Mouse (Mus musculus) MEL (cell line): Measurements from ENCODE around the gene Cdc42se2. TPM values are rescaled to one million over a fixed set of nuclear protein-coding genes. Genes with fewer than 3 reads are reported as not detected.

Experiments used
- DNase-seq: peaks from one replicate; pipeline ENCODE4 v3.0.0; 2011; ENCODE audit warnings: low read depth, low spot score
- H3K27ac ChIP-seq: 2 replicates; pipeline ENCODE4 v1.5.1; 2012; ENCODE audit warnings: low read depth, mild to moderate bottlenecking, control low read depth, low read length, moderate library complexity; ENCODE audit not compliant: control insufficient read depth
- H3K27me3 ChIP-seq, 2 experiments: fragments of 150-350 bp in 1 of 2; sonication (generic) in 1 of 2; 2 replicates each; pipeline ENCODE4 v1.6.1; 2012; ENCODE audit warnings: low read length in 2 of 2, mild to moderate bottlenecking in 2 of 2, improper control_type of control experiment in 1 of 2, moderate library complexity in 1 of 2; ENCODE audit not compliant: insufficient read depth in 2 of 2, control insufficient read depth in 1 of 2
- H3K36me3 ChIP-seq, 2 experiments: 2 replicates each; pipeline ENCODE4 v1.6.1; 2012 to 2014; ENCODE audit warnings: low read length in 2 of 2, improper control_type of control experiment in 1 of 2, inconsistent platforms in 1 of 2, mild to moderate bottlenecking in 1 of 2; ENCODE audit not compliant: insufficient read depth in 2 of 2, control insufficient read depth in 1 of 2
- H3K4me1 ChIP-seq, 2 experiments: fragments of 150-350 bp in 1 of 2; sonication (generic) in 1 of 2; 2 replicates each; pipeline ENCODE4 v1.6.1; 2012; ENCODE audit warnings: low read length in 2 of 2, improper control_type of control experiment in 1 of 2, mild to moderate bottlenecking in 1 of 2; ENCODE audit not compliant: insufficient read depth in 2 of 2, control insufficient read depth in 1 of 2
- H3K4me3 ChIP-seq, 2 experiments: fragments of 150-350 bp in 1 of 2; sonication (generic) in 1 of 2; 2 replicates each; pipeline ENCODE4 v1.5.1; 2012; ENCODE audit warnings: low read depth in 2 of 2, low read length in 2 of 2, mild to moderate bottlenecking in 2 of 2, moderate library complexity in 2 of 2, control low read depth in 1 of 2, improper control_type of control experiment in 1 of 2; ENCODE audit not compliant: control insufficient read depth in 1 of 2, insufficient read depth in 1 of 2
- H3K79me2 ChIP-seq: 2 replicates; pipeline ENCODE4 v1.6.1; 2012; ENCODE audit warnings: mild to moderate bottlenecking, low read length, moderate library complexity; ENCODE audit not compliant: control insufficient read depth, poor library complexity, insufficient read depth
- H3K9ac ChIP-seq: 2 replicates; pipeline ENCODE4 v1.6.1; 2012; ENCODE audit warnings: low read depth, mild to moderate bottlenecking, control low read depth, low read length, moderate library complexity; ENCODE audit not compliant: control insufficient read depth, poor library complexity, severe bottlenecking
- H3K9me3 ChIP-seq: fragments of 150-350 bp; sonication (generic); replicated peaks from 2 replicates; pipeline ENCODE4 v1.6.1; 2012; ENCODE audit warnings: mild to moderate bottlenecking, low read length, improper control_type of control experiment, moderate library complexity; ENCODE audit not compliant: insufficient read depth
- BHLHE40 ChIP-seq: IDR thresholded peaks from 2 replicates; pipeline ENCODE4 v1.6.1; 2012; ENCODE audit warnings: low read depth, mild to moderate bottlenecking, inconsistent platforms, low read length, improper control_type of control experiment, borderline replicate concordance
- CHD1 ChIP-seq: IDR thresholded peaks from 2 replicates; pipeline ENCODE4 v1.6.1; 2012; ENCODE audit warnings: low read depth, mild to moderate bottlenecking, inconsistent platforms, low read length, improper control_type of control experiment
- CHD2 ChIP-seq: IDR thresholded peaks from 2 replicates; pipeline ENCODE4 v1.6.1; 2011; ENCODE audit warnings: low read length, improper control_type of control experiment
- CTCF ChIP-seq, 3 experiments: IDR thresholded peaks in 2 of 3; conservative IDR thresholded peaks in 1 of 3; 2 replicates each; pipeline ENCODE4 v1.5.1; 2011 to 2012; ENCODE audit warnings: low read length in 3 of 3, low read depth in 2 of 3, mild to moderate bottlenecking in 2 of 3, improper control_type of control experiment in 1 of 3, inconsistent platforms in 1 of 3, mixed read lengths in 1 of 3, moderate library complexity in 1 of 3; ENCODE audit not compliant: control insufficient read depth in 1 of 3, insufficient read depth in 1 of 3, poor library complexity in 1 of 3, severe bottlenecking in 1 of 3
- E2F4 ChIP-seq: IDR thresholded peaks from 2 replicates; pipeline ENCODE4 v1.6.1; 2011; ENCODE audit warnings: low read depth, low read length, improper control_type of control experiment, borderline replicate concordance
- GABPA ChIP-seq: IDR thresholded peaks from 2 replicates; pipeline ENCODE4 v1.6.1; 2012; ENCODE audit warnings: low read depth, mild to moderate bottlenecking, inconsistent platforms, low read length, improper control_type of control experiment, moderate library complexity
- HCFC1 ChIP-seq: IDR thresholded peaks from 2 replicates; pipeline ENCODE4 v1.6.1; 2012; ENCODE audit warnings: low read depth, mild to moderate bottlenecking, inconsistent platforms, low read length, improper control_type of control experiment, moderate library complexity
- MAZ ChIP-seq: IDR thresholded peaks from 2 replicates; pipeline ENCODE4 v1.6.1; 2012; ENCODE audit warnings: low read depth, mild to moderate bottlenecking, inconsistent platforms, low read length, improper control_type of control experiment
- MXI1 ChIP-seq: IDR thresholded peaks from 2 replicates; pipeline ENCODE4 v1.6.1; 2011; ENCODE audit warnings: mild to moderate bottlenecking, low read depth, low read length, improper control_type of control experiment
- MYB ChIP-seq: IDR thresholded peaks from 2 replicates; pipeline ENCODE4 v1.6.1; 2011; ENCODE audit warnings: mild to moderate bottlenecking, low read depth, low read length, improper control_type of control experiment
- POLR2AphosphoS2 ChIP-seq: IDR thresholded peaks from 2 replicates; pipeline ENCODE4 v1.6.1; 2011; ENCODE audit warnings: low read length, improper control_type of control experiment
- RAD21 ChIP-seq: IDR thresholded peaks from 2 replicates; pipeline ENCODE4 v1.6.1; 2011; ENCODE audit warnings: mild to moderate bottlenecking, low read depth, low read length, improper control_type of control experiment
- RCOR1 ChIP-seq: IDR thresholded peaks from 2 replicates; pipeline ENCODE4 v1.6.1; 2012; ENCODE audit warnings: low read depth, mild to moderate bottlenecking, inconsistent platforms, low read length, improper control_type of control experiment
- SMC3 ChIP-seq: IDR thresholded peaks from 2 replicates; pipeline ENCODE4 v1.6.1; 2011; ENCODE audit warnings: low read depth, low read length, improper control_type of control experiment
- TAL1 ChIP-seq: IDR thresholded peaks from 2 replicates; pipeline ENCODE4 v1.6.1; 2012; ENCODE audit warnings: mild to moderate bottlenecking, inconsistent platforms, low read length, moderate library complexity, mixed read lengths
- USF2 ChIP-seq, 2 experiments: IDR thresholded peaks; 2 replicates each; pipeline ENCODE4 v1.6.1; 2011 to 2012; ENCODE audit warnings: improper control_type of control experiment in 2 of 2, low read length in 2 of 2, borderline replicate concordance in 1 of 2, inconsistent platforms in 1 of 2, low read depth in 1 of 2, mild to moderate bottlenecking in 1 of 2; ENCODE audit not compliant: insufficient read depth in 1 of 2
- ZMIZ1 ChIP-seq: IDR thresholded peaks from 2 replicates; pipeline ENCODE4 v1.6.1; 2012; ENCODE audit warnings: low read depth, mild to moderate bottlenecking, inconsistent platforms, low read length, improper control_type of control experiment, moderate library complexity
- ZNF384 ChIP-seq: IDR thresholded peaks from 2 replicates; pipeline ENCODE4 v1.6.1; 2012; ENCODE audit warnings: low read depth, mild to moderate bottlenecking, inconsistent platforms, low read length, improper control_type of control experiment
- polyA plus RNA-seq, 2 experiments: library from polyadenylated mRNA; stranded (reverse) in 1 of 2; unstranded in 1 of 2; fragments of >175 nt in 1 of 2; fragments of >200 nt in 1 of 2; gene quantifications; 2 replicates each; pipeline versions ENCODE4 v1.2.1 to v1.2.4; 2012; ENCODE audit warnings: low replicate concordance in 2 of 2, low read depth in 1 of 2; ENCODE audit not compliant: insufficient read length in 2 of 2, insufficient read depth in 1 of 2, missing spikeins in 1 of 2
- total RNA-seq: library from RNA; depleted of rRNA; stranded (reverse); fragments of 300-350 nt; gene quantifications from 2 replicates; pipeline ENCODE4 v1.2.3, GENCODE M21; 2012

Gene Cdc42se2
- total and polyA plus RNA-seq, 3 experiments: 30.1 to 47.4 (median 33.4) TPM

GRCm38 (mm10) chr11:54787488-54788474 lies at the start of gene Cdc42se2 (continued):
- TF ChIP-seq BHLHE40 (no peak), ZNF384 (peak; percentile 17; the same call in 1 of the 2 replicates), MYB (no peak), GABPA (no peak), MAZ (no peak; the same call in 1 of the 2 replicates), RCOR1 (0 out of 2 replicates have a peak, but pooled peaks have one; percentile 19)

- H3K27ac ChIP-seq: no peak overlapping the region
- TF ChIP-seq TAL1 (no peak), E2F4 (no peak)
- TF ChIP-seq, all 39 proteins: peak for 0
- H3K4me3 ChIP-seq: no peak overlapping the region
- no peaks in the 10 kb centered on the region for H3K79me2 ChIP-seq
- H3K27me3 ChIP-seq: no peaks in the 10 kb centered on the region
- peaks cover 0 to 7% of the 10 kb centered on the region in 2 experiments; a peak in 1 of 4 replicates for H3K4me1 ChIP-seq
- H3K36me3 ChIP-seq: no peaks in the 10 kb centered on the region; a peak in 1 of 4 replicates
- no peak overlapping the region for H3K9ac ChIP-seq
- no peak for DNase-seq
- H3K9me3 ChIP-seq: no peaks in the 10 kb centered on the region
Observed at GRCm38 (mm10) chr11:54836106-54836505, 48.6 kb upstream of the Cdc42se2 start.

DNA sequence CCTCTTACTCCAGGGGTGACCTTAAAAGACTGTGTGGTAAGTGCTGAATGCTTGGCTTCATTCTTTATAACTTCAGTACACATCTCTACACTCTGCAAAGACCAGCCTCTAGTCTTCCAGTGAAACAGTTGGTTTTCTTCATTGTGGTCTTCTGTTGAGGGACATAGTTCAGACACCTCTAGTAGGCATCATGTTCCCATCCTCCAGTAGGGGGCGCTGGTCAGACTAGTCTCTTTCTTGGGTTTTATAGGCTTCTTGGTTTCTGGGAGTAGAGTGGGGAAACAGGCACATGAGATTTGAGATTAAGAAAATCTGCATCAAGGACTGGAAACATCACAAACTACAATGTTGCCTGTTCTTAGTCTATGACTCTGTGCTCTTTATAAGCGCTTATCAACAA lies 47.1 kb upstream of the Cdc42se2 start:
- H3K27me3 ChIP-seq: no peaks in the 10 kb centered on the region
- no peaks in the 10 kb centered on the region for H3K79me2 ChIP-seq
- H3K4me3 ChIP-seq: no peak overlapping the region
- H3K36me3 ChIP-seq: no peaks in the 10 kb centered on the region; a peak in 1 of 4 replicates
- H3K27ac ChIP-seq: no peak overlapping the region
- no peak overlapping the region for H3K9ac ChIP-seq
- TF ChIP-seq RAD21: peak; percentile 18
- TF ChIP-seq SMC3: peak; percentile 47
- no peak for TF ChIP-seq HCFC1
- TF ChIP-seq POLR2AphosphoS2: no peak
- no peak for TF ChIP-seq CHD1
- TF ChIP-seq RCOR1: no peak
- no peak for TF ChIP-seq CHD2
- TF ChIP-seq USF2 (IDR thresholded peaks at IDR 0.05; ENCODE audit: borderline replicate concordance in 1 of 2, insufficient read depth in 1 of 2, low read depth in 1 of 2, low read length in 2 of 2): no peak
- peak; percentile 72 to 86 (median 77) for TF ChIP-seq CTCF (IDR thresholded peaks at IDR 0.05 in 2 of 3, conservative IDR thresholded peaks at IDR 0.05 in 1 of 3; ENCODE audit: control insufficient read depth in 1 of 3, insufficient read depth in 1 of 3, low read depth in 2 of 3, low read length in 3 of 3, poor library complexity in 1 of 3, severe bottlenecking in 1 of 3)
- no peak for TF ChIP-seq MXI1
- TF ChIP-seq ZMIZ1: no peak
- DNase-seq: peak; percentile 77
- H3K9me3 ChIP-seq: no peaks in the 10 kb centered on the region
- H3K4me1 ChIP-seq: peaks cover 0 to 7% of the 10 kb centered on the region in 2 experiments; a peak in 1 of 4 replicates
